Mouse (Mus musculus): ENCODE measurements around the gene Chsy1. TPM values are rescaled to one million over a fixed set of nuclear protein-coding genes. Genes with fewer than 3 reads are reported as not detected.

Gene Chsy1
- polyA plus RNA-seq, 1 experiment from 2014 or later, result 34.4 TPM

DNA sequence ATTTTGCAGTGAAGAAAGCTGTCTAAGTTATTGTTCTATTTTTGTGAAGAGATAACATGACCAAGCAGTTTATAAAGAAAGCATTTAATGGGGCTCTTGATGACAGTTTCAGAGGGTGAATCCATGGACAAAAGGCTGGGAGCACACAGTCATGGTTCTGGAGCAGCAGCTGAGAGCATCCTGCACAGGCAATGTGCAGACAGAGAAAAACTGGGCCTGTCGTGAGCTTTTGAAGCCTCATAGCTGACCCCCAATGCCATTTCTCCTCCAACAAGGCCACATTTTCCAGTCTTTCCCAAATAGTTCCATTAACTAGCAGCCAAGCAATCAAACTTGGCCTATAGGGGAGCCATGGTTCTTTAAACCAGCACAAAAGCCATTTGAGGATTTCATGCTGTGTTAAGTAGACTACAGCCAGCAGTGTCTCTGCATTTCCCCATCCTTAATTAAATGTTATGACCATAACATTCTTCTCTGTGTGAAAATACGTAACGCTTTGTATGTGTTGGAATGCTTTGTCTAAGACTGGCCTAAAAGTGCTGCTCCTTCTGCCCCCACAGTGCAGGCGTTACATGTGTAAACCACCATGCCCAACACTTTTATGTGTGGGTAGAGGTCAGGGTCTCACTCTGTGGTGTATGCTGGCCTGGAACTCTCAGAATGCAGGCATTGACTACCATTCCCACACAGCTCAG lies 18.8 kb downstream of the Chsy1 start:
- ATAC-seq (ENCODE audit: low read depth) (no peak), DNase-seq (ENCODE audit: low spot score) (no peak)
- H3K27ac ChIP-seq (replicated peaks; ENCODE audit: low read depth, low read length), result no peak overlapping the region
- peaks cover 19% of the 10 kb centered on the region for H3K4me1 ChIP-seq (ENCODE audit: control insufficient read depth, insufficient read depth, low read length)
- H3K4me3 ChIP-seq (ENCODE audit: low read depth, low read length), result no peak overlapping the region
- WGBS, result 61% methylated on average over 4 of the region's 4 CpGs
- no peaks in the 10 kb centered on the region for H3K27me3 ChIP-seq (replicated peaks; ENCODE audit: control insufficient read depth, insufficient read depth, low read length)
- no peaks in the 10 kb centered on the region for H3K9me3 ChIP-seq (ENCODE audit: control insufficient read depth, low read length)
- peaks cover 38% of the 10 kb centered on the region for H3K36me3 ChIP-seq (ENCODE audit: control insufficient read depth, insufficient read depth, low read length)
- H3K4me2 ChIP-seq (ENCODE audit: low read depth, low read length), result no peak overlapping the region
- H3K9ac ChIP-seq (ENCODE audit: low read depth, low read length), result 0 out of 2 replicates have a peak overlapping the region, but pooled peaks have one; percentile 8

DNA sequence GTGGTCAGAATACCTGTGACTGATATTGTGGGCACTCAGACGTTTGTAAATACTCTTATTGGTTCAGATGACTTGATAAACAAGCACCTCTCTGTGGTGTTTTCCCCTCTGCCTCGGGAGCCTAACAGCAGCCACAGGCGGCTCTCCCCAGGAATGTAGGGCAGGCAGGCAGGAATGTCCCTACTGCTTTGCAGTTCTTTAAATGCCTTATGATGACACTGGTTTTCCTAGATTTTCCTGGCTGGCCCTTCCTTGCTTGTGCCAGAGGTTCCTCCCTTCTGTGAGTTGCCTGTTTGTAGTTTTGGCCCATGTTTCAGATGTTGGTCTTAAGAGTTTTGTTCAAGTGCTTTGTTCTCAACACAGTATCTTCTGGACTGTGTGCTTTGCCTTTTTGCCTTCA lies 19.5 kb downstream of the Chsy1 start:
- no peak for ATAC-seq (ENCODE audit: low read depth)
- Histone ChIP-seq H3K36me3 (ENCODE audit: control insufficient read depth, insufficient read depth, low read length) (peaks cover 38% of the 10 kb centered on the region), H3K9me3 (ENCODE audit: control insufficient read depth, low read length) (no peaks in the 10 kb centered on the region), H3K9ac (ENCODE audit: low read depth, low read length) (no peak overlapping the region), H3K27ac (replicated peaks; ENCODE audit: low read depth, low read length) (no peak overlapping the region; the same call in 1 of the 2 replicates), H3K4me1 (ENCODE audit: control insufficient read depth, insufficient read depth, low read length) (peaks cover 19% of the 10 kb centered on the region), H3K4me2 (ENCODE audit: low read depth, low read length) (no peak overlapping the region), H3K27me3 (replicated peaks; ENCODE audit: control insufficient read depth, insufficient read depth, low read length) (no peaks in the 10 kb centered on the region), H3K4me3 (ENCODE audit: low read depth, low read length) (no peak overlapping the region)
- DNase-seq (ENCODE audit: low spot score), result no peak
- 52% methylated on average over 3 of the region's 3 CpGs for WGBS

DNA sequence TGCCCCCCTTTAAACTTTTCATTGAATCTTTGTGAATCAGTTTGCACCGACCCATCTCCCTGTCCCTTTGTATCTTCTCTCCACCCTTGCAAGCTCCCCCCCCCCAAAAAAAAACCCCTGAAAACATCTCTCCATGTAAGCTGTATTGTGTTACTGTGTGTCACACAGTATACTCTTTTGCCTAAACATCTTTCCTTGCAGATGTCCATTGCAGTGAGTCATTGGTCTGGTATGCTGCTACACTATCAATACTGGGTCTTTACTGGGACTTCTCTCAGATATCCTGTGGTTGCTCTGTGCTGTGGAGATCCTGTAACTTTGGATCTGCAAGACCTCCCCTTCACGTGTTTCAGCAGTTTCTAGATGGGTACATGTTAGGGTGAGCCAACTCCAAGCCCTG lies 21.0 kb downstream of the Chsy1 start:
- H3K36me3 ChIP-seq (ENCODE audit: control insufficient read depth, insufficient read depth, low read length), result peaks cover 35% of the 10 kb centered on the region
- no peak overlapping the region for H3K27ac ChIP-seq (replicated peaks; ENCODE audit: low read depth, low read length)
- WGBS, result 95% methylated on average over 2 of the region's 2 CpGs
- no peaks in the 10 kb centered on the region for H3K9me3 ChIP-seq (ENCODE audit: control insufficient read depth, low read length)
- H3K4me1 ChIP-seq (ENCODE audit: control insufficient read depth, insufficient read depth, low read length), result peaks cover 14% of the 10 kb centered on the region
- ATAC-seq (ENCODE audit: low read depth) (no peak), DNase-seq (ENCODE audit: low spot score) (no peak)
- H3K9ac ChIP-seq (ENCODE audit: low read depth, low read length), result no peak overlapping the region
- H3K4me3 ChIP-seq (ENCODE audit: low read depth, low read length), result no peak overlapping the region
- no peaks in the 10 kb centered on the region for H3K27me3 ChIP-seq (replicated peaks; ENCODE audit: control insufficient read depth, insufficient read depth, low read length)
- H3K4me2 ChIP-seq (ENCODE audit: low read depth, low read length), result no peak overlapping the region

DNA sequence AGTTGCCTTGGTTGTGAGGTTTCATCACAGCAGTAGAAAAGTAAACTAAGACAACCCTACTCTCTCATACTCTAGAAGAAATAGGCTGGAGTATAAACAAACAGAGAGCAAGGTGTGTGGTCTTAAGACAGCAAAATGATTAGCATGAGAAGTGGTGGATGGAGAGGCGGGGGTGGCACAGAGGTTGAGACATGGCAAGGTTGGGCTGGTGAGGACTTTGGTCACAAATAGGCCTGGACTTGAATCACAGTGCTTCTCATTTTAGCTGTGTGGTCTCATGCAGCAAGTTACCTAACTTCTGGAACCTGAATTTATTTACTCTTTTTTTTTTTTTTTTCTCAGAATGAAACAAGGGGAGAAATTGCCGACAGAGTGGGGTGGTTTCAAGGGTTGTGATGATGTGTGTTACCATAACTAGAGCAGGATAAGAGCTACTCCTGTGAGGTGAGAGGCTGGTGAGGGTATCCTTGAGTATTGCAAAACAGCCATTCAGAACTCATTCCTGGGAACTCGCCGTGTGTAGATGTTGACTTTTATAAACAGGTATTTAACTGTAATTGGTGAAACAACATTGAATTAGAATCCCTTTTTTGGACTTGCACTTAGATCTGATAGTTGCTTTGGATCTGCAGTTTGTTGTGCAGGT lies 22.6 kb downstream of the Chsy1 start:
- ATAC-seq (ENCODE audit: low read depth), result no peak
- H3K4me1 ChIP-seq (ENCODE audit: control insufficient read depth, insufficient read depth, low read length), result peaks cover 15% of the 10 kb centered on the region

DNA sequence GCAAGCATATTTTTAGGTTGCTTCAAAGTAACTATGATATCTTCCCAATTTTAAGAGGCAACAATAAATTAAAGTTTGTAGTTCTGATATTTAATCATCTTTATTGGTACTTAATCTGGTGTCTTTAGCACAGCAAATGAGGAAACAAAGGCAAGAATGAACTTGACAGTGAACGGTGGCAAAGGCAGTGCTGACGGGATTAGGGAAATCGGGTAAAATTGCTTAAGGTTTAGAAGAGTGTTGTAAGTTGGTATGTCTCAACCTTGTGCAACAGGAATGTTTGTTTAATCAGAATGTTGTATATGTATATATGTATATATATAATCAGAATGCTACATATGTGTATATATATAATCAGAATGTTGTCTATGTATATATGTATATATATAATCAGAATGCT lies 24.8 kb downstream of the Chsy1 start:
- Histone ChIP-seq H3K9me3 (ENCODE audit: control insufficient read depth, low read length) (no peaks in the 10 kb centered on the region), H3K4me1 (ENCODE audit: control insufficient read depth, insufficient read depth, low read length) (peaks cover 5% of the 10 kb centered on the region; the same call in 1 of the 2 replicates), H3K36me3 (ENCODE audit: control insufficient read depth, insufficient read depth, low read length) (peaks cover 9% of the 10 kb centered on the region), H3K4me3 (ENCODE audit: low read depth, low read length) (no peak overlapping the region), H3K27me3 (replicated peaks; ENCODE audit: control insufficient read depth, insufficient read depth, low read length) (no peaks in the 10 kb centered on the region), H3K4me2 (ENCODE audit: low read depth, low read length) (no peak overlapping the region), H3K9ac (ENCODE audit: low read depth, low read length) (no peak overlapping the region), H3K27ac (replicated peaks; ENCODE audit: low read depth, low read length) (no peak overlapping the region)
- DNase-seq (ENCODE audit: low spot score) (no peak), ATAC-seq (ENCODE audit: low read depth) (no peak)
- 90% methylated on average over 3 of the region's 3 CpGs for WGBS

More for the DNA sequence above, 22.6 kb downstream of the Chsy1 start:
- no peak overlapping the region for H3K4me2 ChIP-seq (ENCODE audit: low read depth, low read length)
- WGBS, result 81% methylated on average over 4 of the region's 4 CpGs
- no peak overlapping the region for H3K27ac ChIP-seq (replicated peaks; ENCODE audit: low read depth, low read length)
- H3K9me3 ChIP-seq (ENCODE audit: control insufficient read depth, low read length), result no peaks in the 10 kb centered on the region
- no peak overlapping the region for H3K9ac ChIP-seq (ENCODE audit: low read depth, low read length)
- DNase-seq (ENCODE audit: low spot score), result no peak
- no peaks in the 10 kb centered on the region for H3K27me3 ChIP-seq (replicated peaks; ENCODE audit: control insufficient read depth, insufficient read depth, low read length)
- no peak overlapping the region for H3K4me3 ChIP-seq (ENCODE audit: low read depth, low read length)
- H3K36me3 ChIP-seq (ENCODE audit: control insufficient read depth, insufficient read depth, low read length), result peaks cover 19% of the 10 kb centered on the region

DNA sequence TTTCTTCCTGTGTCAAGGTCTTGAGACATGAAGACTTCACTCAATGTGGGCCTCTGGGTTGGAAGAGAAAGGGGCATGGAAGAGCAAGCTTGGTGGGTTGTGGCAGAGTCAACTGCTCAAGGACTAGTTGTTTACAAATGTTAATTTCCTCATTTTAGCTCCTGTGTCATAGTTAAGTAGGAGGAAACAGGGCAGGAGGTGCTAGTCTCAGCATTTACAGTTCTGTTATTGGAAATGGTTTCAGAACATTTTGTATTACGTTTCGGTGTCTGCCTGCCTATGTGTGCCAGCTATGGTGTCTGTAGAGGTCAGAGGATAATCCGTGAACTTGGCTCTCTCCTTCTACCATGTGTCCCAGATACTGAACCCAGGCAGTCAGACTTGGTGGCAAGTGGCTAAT lies 26.3 kb downstream of the Chsy1 start:
- no peak overlapping the region for H3K9ac ChIP-seq (ENCODE audit: low read depth, low read length)
- no peak overlapping the region for H3K4me2 ChIP-seq (ENCODE audit: low read depth, low read length)
- WGBS, result 77% methylated on average over 3 of the region's 3 CpGs
- peak overlapping the region; percentile 11; the same call in 1 of the 2 replicates for H3K27ac ChIP-seq (replicated peaks; ENCODE audit: low read depth, low read length)
- peaks cover 6% of the 10 kb centered on the region for H3K4me1 ChIP-seq (ENCODE audit: control insufficient read depth, insufficient read depth, low read length)
- H3K27me3 ChIP-seq (replicated peaks; ENCODE audit: control insufficient read depth, insufficient read depth, low read length), result no peaks in the 10 kb centered on the region
- ATAC-seq (ENCODE audit: low read depth) (no peak), DNase-seq (ENCODE audit: low spot score) (no peak)
- no peak overlapping the region for H3K4me3 ChIP-seq (ENCODE audit: low read depth, low read length)
- H3K9me3 ChIP-seq (ENCODE audit: control insufficient read depth, low read length), result no peaks in the 10 kb centered on the region
- peaks cover 10% of the 10 kb centered on the region for H3K36me3 ChIP-seq (ENCODE audit: control insufficient read depth, insufficient read depth, low read length)

DNA sequence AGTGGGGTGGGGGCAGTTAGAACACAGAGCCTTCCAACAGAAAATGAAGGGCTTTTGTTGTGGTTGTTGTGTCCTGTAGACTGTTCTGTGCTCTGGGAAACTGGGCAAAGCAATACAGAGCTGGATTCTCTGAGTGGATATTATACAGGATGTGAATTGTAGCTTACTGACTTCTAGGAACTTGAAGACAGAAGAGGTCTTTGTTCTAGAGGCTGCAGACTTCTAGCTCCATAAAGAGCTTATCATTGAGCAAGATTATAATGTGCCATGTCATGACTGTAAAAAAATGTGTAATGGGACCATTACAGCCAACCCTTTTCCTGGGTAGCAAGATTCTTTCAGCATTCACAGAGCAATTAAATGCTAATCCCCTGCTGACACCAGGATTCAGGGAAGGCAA lies 26.9 kb downstream of the Chsy1 start:
- Histone ChIP-seq H3K27ac (replicated peaks; ENCODE audit: low read depth, low read length) (peak overlapping the region; percentile 11; the same call in 1 of the 2 replicates), H3K4me2 (ENCODE audit: low read depth, low read length) (no peak overlapping the region), H3K9ac (ENCODE audit: low read depth, low read length) (no peak overlapping the region), H3K9me3 (ENCODE audit: control insufficient read depth, low read length) (no peaks in the 10 kb centered on the region), H3K4me3 (ENCODE audit: low read depth, low read length) (no peak overlapping the region), H3K27me3 (replicated peaks; ENCODE audit: control insufficient read depth, insufficient read depth, low read length) (no peaks in the 10 kb centered on the region), H3K4me1 (ENCODE audit: control insufficient read depth, insufficient read depth, low read length) (peaks cover 11% of the 10 kb centered on the region), H3K36me3 (ENCODE audit: control insufficient read depth, insufficient read depth, low read length) (0 out of 2 replicates have a peak, but pooled peaks cover 10% of the 10 kb centered on the region)
- peak; percentile 58 for DNase-seq (ENCODE audit: low spot score)
- ATAC-seq (ENCODE audit: low read depth), result peak; percentile 73

DNA sequence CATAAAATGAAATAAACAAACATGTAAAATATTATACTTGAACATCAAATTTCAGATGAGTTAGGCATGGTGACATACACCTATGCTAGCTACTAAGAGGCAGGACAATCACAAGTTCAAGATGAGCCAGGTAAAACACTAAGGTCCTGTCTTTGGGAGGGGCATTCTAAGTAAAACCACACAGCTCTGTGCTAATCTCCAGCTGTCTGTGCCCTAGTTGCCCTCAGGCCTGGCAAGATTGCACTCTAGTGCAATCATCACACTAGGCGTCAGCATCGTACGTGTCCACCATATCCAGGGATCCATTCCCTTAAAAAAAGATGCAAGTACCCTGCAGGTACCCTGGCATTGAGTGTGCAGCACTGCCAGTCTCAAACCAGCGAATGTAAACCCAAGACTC lies 28.0 kb downstream of the Chsy1 start:
- H3K27me3 ChIP-seq (replicated peaks; ENCODE audit: control insufficient read depth, insufficient read depth, low read length), result no peaks in the 10 kb centered on the region
- no peak overlapping the region for H3K9ac ChIP-seq (ENCODE audit: low read depth, low read length)
- H3K4me2 ChIP-seq (ENCODE audit: low read depth, low read length), result no peak overlapping the region
- 0 out of 2 replicates have a peak, but pooled peaks cover 10% of the 10 kb centered on the region for H3K36me3 ChIP-seq (ENCODE audit: control insufficient read depth, insufficient read depth, low read length)
- no peaks in the 10 kb centered on the region for H3K9me3 ChIP-seq (ENCODE audit: control insufficient read depth, low read length)
- no peak overlapping the region for H3K4me3 ChIP-seq (ENCODE audit: low read depth, low read length)
- WGBS, result 83% methylated on average over 4 of the region's 4 CpGs
- ATAC-seq (ENCODE audit: low read depth) (no peak), DNase-seq (ENCODE audit: low spot score) (no peak)
- peaks cover 11% of the 10 kb centered on the region for H3K4me1 ChIP-seq (ENCODE audit: control insufficient read depth, insufficient read depth, low read length)
- no peak overlapping the region for H3K27ac ChIP-seq (replicated peaks; ENCODE audit: low read depth, low read length)
